Mouse (Mus musculus): Measurements from ENCODE around the gene Maml1. TPM values are rescaled to one million over a fixed set of nuclear protein-coding genes. Genes with fewer than 3 reads are reported as not detected.

Gene Maml1
- total RNA-seq, 2 experiments from 2014 or later: 18.0 to 23.1 TPM

GRCm38 (mm10) chr11:50285263-50285662 lies 6.8 kb downstream of the Maml1 start:
- DNase-seq (ENCODE audit: low spot score in 2 of 2): no peak

- DNase-seq (ENCODE audit: low spot score in 2 of 2): no peak
These were observed 12.1 kb downstream of the Maml1 start for GRCm38 (mm10) chr11:50280053-50280452.

- DNase-seq (ENCODE audit: low spot score in 2 of 2): no peak
These were observed 13.1 kb downstream of the Maml1 start for GRCm38 (mm10) chr11:50279005-50279404.

- no peak for DNase-seq (ENCODE audit: low spot score in 2 of 2)
These were observed 14.4 kb downstream of the Maml1 start for GRCm38 (mm10) chr11:50277706-50278105.

GRCm38 (mm10) chr11:50277025-50277424 lies 15.1 kb downstream of the Maml1 start:
- no peak for DNase-seq (ENCODE audit: low spot score in 2 of 2)

GRCm38 (mm10) chr11:50275568-50276151 lies 16.5 kb downstream of the Maml1 start:
- peak in 1 of 2 experiments; percentile 14 for DNase-seq (ENCODE audit: low spot score in 2 of 2)

GRCm38 (mm10) chr11:50275077-50275476 lies 17.0 kb downstream of the Maml1 start:
- no peak for DNase-seq (ENCODE audit: low spot score in 2 of 2)

- no peak for DNase-seq (ENCODE audit: low spot score in 2 of 2)
These were observed 19.3 kb downstream of the Maml1 start for GRCm38 (mm10) chr11:50272819-50273218.

- DNase-seq (ENCODE audit: low spot score in 2 of 2): no peak
These were observed 22.2 kb downstream of the Maml1 start for GRCm38 (mm10) chr11:50269885-50270284.

GRCm38 (mm10) chr11:50269163-50269562 lies 22.9 kb downstream of the Maml1 start:
- no peak for DNase-seq (ENCODE audit: low spot score in 2 of 2)

GRCm38 (mm10) chr11:50266997-50267396 lies 25.1 kb downstream of the Maml1 start:
- DNase-seq (ENCODE audit: low spot score in 2 of 2): no peak

- DNase-seq (ENCODE audit: low spot score in 2 of 2): no peak
These were observed 26.2 kb downstream of the Maml1 start for GRCm38 (mm10) chr11:50265931-50266330.

GRCm38 (mm10) chr11:50263198-50263597 lies 28.9 kb downstream of the Maml1 start:
- no peak for DNase-seq (ENCODE audit: low spot score in 2 of 2)

- DNase-seq (ENCODE audit: low spot score in 2 of 2): no peak
These were observed 30.1 kb downstream of the Maml1 start for GRCm38 (mm10) chr11:50262020-50262419.

- no peak for DNase-seq (ENCODE audit: low spot score in 2 of 2)
These were observed 33.8 kb downstream of the Maml1 start for GRCm38 (mm10) chr11:50258310-50258709.

GRCm38 (mm10) chr11:50256615-50257014 lies 35.5 kb downstream of the Maml1 start:
- DNase-seq (ENCODE audit: low spot score in 2 of 2): no peak

- DNase-seq (ENCODE audit: low spot score in 2 of 2): no peak
These were observed 38.0 kb downstream of the Maml1 start for GRCm38 (mm10) chr11:50254010-50254580.

- DNase-seq (ENCODE audit: low spot score in 2 of 2): no peak
These were observed 38.7 kb downstream of the Maml1 start for GRCm38 (mm10) chr11:50253393-50253792.

- no peak for DNase-seq (ENCODE audit: low spot score in 2 of 2)
These were observed 39.3 kb downstream of the Maml1 start for GRCm38 (mm10) chr11:50252684-50253265.

- DNase-seq (ENCODE audit: low spot score in 2 of 2): no peak
These were observed 39.9 kb downstream of the Maml1 start for GRCm38 (mm10) chr11:50252166-50252565.

- no peak for DNase-seq (ENCODE audit: low spot score in 2 of 2)
These were observed 43.5 kb downstream of the Maml1 start for GRCm38 (mm10) chr11:50248473-50249171.

GRCm38 (mm10) chr11:50245269-50245668 lies 46.8 kb downstream of the Maml1 start:
- no peak for DNase-seq (ENCODE audit: low spot score in 2 of 2)

Measured in adrenal gland, adult 18-20 months (tissue).